Mouse (Mus musculus) E14TG2a.4 (cell line): Measurements from ENCODE around the gene Sema5a.

Source experiments
- H3K27me3 ChIP-seq: 2 replicates; pipeline ENCODE4 v1.6.1; 2014; ENCODE audit warnings: low read length, control low read depth; ENCODE audit not compliant: insufficient read depth
- H3K36me3 ChIP-seq: 2 replicates; pipeline ENCODE4 v1.6.1; 2014; ENCODE audit warnings: low read length, control low read depth; ENCODE audit not compliant: insufficient read depth
- H3K4me1 ChIP-seq: replicated peaks from 2 replicates; pipeline ENCODE4 v1.6.1; 2014; ENCODE audit warnings: low read depth, low read length, control low read depth
- H3K4me3 ChIP-seq: replicated peaks from 2 replicates; pipeline ENCODE4 v1.5.1; 2014; ENCODE audit warnings: mild to moderate bottlenecking, low read length
- H3K9me3 ChIP-seq: 2 replicates; pipeline ENCODE4 v1.6.1; 2014; ENCODE audit warnings: low read length, control low read depth
- CTCF ChIP-seq: conservative IDR thresholded peaks from 2 replicates; pipeline ENCODE4 v1.5.1; 2014; ENCODE audit warnings: low read length
- NANOG ChIP-seq: IDR thresholded peaks from 2 replicates; pipeline ENCODE4 v1.6.1; 2014; ENCODE audit warnings: borderline replicate concordance, low read length, mixed read lengths
- POU5F1 ChIP-seq: IDR thresholded peaks from 2 replicates; pipeline ENCODE4 v1.6.1; 2014; ENCODE audit warnings: low read length, borderline replicate concordance

The Sema5a gene

GRCm38 (mm10) chr15:32623037-32623739 is 378.6 kb downstream of the Sema5a start:
- Histone ChIP-seq H3K36me3 (no peaks in the 10 kb centered on the region), H3K4me3 (no peak overlapping the region), H3K9me3 (no peaks in the 10 kb centered on the region), H3K27me3 (no peaks in the 10 kb centered on the region), H3K4me1 (no peaks in the 10 kb centered on the region)
- TF ChIP-seq CTCF: no peak
- no peak for TF ChIP-seq NANOG
- no peak for TF ChIP-seq POU5F1

- H3K4me1 ChIP-seq: no peaks in the 10 kb centered on the region
- no peaks in the 10 kb centered on the region for H3K36me3 ChIP-seq
- no peak overlapping the region for H3K4me3 ChIP-seq
- TF ChIP-seq CTCF: no peak
- no peaks in the 10 kb centered on the region for H3K9me3 ChIP-seq
- H3K27me3 ChIP-seq: no peaks in the 10 kb centered on the region
Measured at GRCm38 (mm10) chr15:32624106-32624505, 379.5 kb downstream of the Sema5a start.

- Histone ChIP-seq H3K36me3 (no peaks in the 10 kb centered on the region), H3K9me3 (no peaks in the 10 kb centered on the region)
Measured at GRCm38 (mm10) chr15:32626031-32626430, 381.4 kb downstream of the Sema5a start.

DNA sequence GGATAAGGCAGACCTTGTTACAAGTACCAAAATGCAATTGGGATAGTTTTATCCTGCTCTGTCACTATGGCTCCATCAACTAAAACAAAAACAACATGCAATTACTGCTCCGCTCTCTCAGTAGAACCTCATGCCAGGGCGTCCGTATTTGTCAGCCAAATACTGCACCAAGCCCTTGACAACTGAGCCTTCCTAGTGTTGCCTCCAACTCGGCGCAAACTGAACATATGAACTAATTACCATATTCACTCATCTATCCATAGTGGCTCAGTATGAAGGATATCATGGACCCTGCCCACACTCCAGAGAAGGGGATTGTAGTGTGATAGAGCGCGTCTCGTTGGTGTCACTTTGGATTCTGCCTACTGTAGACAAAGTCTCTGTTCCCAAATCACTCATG is 389.1 kb downstream of the Sema5a start:
- Histone ChIP-seq H3K36me3 (no peaks in the 10 kb centered on the region), H3K4me1 (no peaks in the 10 kb centered on the region), H3K4me3 (no peak overlapping the region)

More at GRCm38 (mm10) chr15:32626031-32626430, 381.4 kb downstream of the Sema5a start:
- no peak overlapping the region for H3K4me3 ChIP-seq
- H3K4me1 ChIP-seq: no peaks in the 10 kb centered on the region
- no peaks in the 10 kb centered on the region for H3K27me3 ChIP-seq
- TF ChIP-seq POU5F1: no peak
- TF ChIP-seq NANOG: no peak
- TF ChIP-seq CTCF: no peak

GRCm38 (mm10) chr15:32637879-32638278 is 393.3 kb downstream of the Sema5a start:
- Histone ChIP-seq H3K27me3 (no peaks in the 10 kb centered on the region), H3K4me3 (no peak overlapping the region), H3K36me3 (no peaks in the 10 kb centered on the region), H3K9me3 (no peaks in the 10 kb centered on the region), H3K4me1 (no peaks in the 10 kb centered on the region)
- TF ChIP-seq POU5F1: no peak
- no peak for TF ChIP-seq CTCF
- no peak for TF ChIP-seq NANOG

More for the DNA sequence above, 389.1 kb downstream of the Sema5a start:
- Histone ChIP-seq H3K27me3 (no peaks in the 10 kb centered on the region), H3K9me3 (no peaks in the 10 kb centered on the region)
- TF ChIP-seq NANOG: no peak
- TF ChIP-seq POU5F1: no peak
- TF ChIP-seq CTCF: no peak

DNA sequence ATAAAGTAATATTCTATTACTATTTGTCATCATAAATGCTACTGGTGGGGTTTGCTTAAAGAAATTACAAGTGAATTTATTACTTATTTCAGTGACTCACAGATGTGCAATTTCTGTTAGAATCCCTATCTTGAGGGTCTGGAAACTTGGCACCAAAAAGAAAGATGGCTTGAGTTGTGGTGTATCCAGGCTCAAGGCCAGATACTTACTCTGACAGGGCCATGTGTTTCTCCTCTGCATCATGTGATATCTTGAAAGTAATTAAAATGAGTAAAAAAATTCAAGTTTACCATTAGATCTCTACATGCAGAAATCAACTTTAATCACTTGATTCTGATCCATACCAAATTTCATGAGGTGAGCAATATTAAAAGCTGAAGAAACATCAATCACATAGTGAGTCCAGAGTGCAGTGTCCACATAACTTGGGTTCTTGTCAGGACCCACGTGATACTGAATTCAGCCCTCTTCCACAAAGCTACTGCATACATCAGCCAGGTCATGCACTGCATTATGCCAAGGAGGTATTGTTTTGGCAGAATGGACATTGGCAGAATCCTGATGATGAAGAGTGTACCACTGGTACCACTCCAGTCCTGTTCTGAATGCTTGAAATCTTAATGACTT is 402.6 kb downstream of the Sema5a start:
- H3K27me3 ChIP-seq: no peaks in the 10 kb centered on the region
- H3K9me3 ChIP-seq: no peaks in the 10 kb centered on the region
- no peak overlapping the region for H3K4me3 ChIP-seq
- H3K36me3 ChIP-seq: no peaks in the 10 kb centered on the region
- no peaks in the 10 kb centered on the region for H3K4me1 ChIP-seq
- no peak for TF ChIP-seq NANOG
- no peak for TF ChIP-seq POU5F1
- no peak for TF ChIP-seq CTCF

- TF ChIP-seq POU5F1 (no peak), CTCF (no peak), NANOG (no peak)
- Histone ChIP-seq H3K9me3 (no peaks in the 10 kb centered on the region), H3K4me3 (no peak overlapping the region), H3K4me1 (no peaks in the 10 kb centered on the region), H3K36me3 (no peaks in the 10 kb centered on the region), H3K27me3 (no peaks in the 10 kb centered on the region)
Measured at GRCm38 (mm10) chr15:32654046-32654445, 409.4 kb downstream of the Sema5a start.

GRCm38 (mm10) chr15:32656017-32656416 is 411.4 kb downstream of the Sema5a start:
- no peak overlapping the region for H3K4me3 ChIP-seq
- no peaks in the 10 kb centered on the region for H3K27me3 ChIP-seq
- TF ChIP-seq CTCF (no peak), POU5F1 (no peak), NANOG (no peak)
- H3K4me1 ChIP-seq: no peaks in the 10 kb centered on the region
- H3K36me3 ChIP-seq: no peaks in the 10 kb centered on the region
- H3K9me3 ChIP-seq: no peaks in the 10 kb centered on the region

GRCm38 (mm10) chr15:32676446-32676845 is 431.8 kb downstream of the Sema5a start:
- Histone ChIP-seq H3K9me3 (peaks cover 39% of the 10 kb centered on the region), H3K4me1 (no peaks in the 10 kb centered on the region), H3K27me3 (no peaks in the 10 kb centered on the region), H3K36me3 (no peaks in the 10 kb centered on the region), H3K4me3 (no peak overlapping the region)
- TF ChIP-seq POU5F1 (no peak), NANOG (no peak), CTCF (no peak)
